Mouse (Mus musculus) heart, postnatal 10 days (tissue): ENCODE data around the gene Lrrc20. TPM values are rescaled to one million over a fixed set of nuclear protein-coding genes. Genes with fewer than 3 reads are reported as not detected.

Experiments used
- DNase-seq, 2 experiments: peaks; one replicate each; pipeline ENCODE4 v3.0.0; 2021
- intact Hi-C: fragments of 180-260 bp; cut with DNase I; formaldehyde crosslinking; loops from one replicate; pipeline ENCODE4 v1.15.1; 2025
- total RNA-seq, 2 experiments: library from RNA; stranded (reverse); gene quantifications; 2 replicates each; pipeline ENCODE4 v1.2.3; 2021

The Lrrc20 gene
- total RNA-seq, 2 experiments from 2014 or later: 19.1 to 22.9 TPM

- intact Hi-C loops: no loop called here
- DNase-seq: no peak
Observed at GRCm38 (mm10) chr10:61468900-61469299, 6.7 kb upstream of the Lrrc20 start.

- peak; percentile 58 to 63 for DNase-seq
- intact Hi-C loops: no loop called here
Observed at GRCm38 (mm10) chr10:61473640-61474039, 2.0 kb upstream of the Lrrc20 start.

- intact Hi-C loops: no loop called here
Observed at GRCm38 (mm10) chr10:61474344-61474743, 1.3 kb upstream of the Lrrc20 start.

DNA sequence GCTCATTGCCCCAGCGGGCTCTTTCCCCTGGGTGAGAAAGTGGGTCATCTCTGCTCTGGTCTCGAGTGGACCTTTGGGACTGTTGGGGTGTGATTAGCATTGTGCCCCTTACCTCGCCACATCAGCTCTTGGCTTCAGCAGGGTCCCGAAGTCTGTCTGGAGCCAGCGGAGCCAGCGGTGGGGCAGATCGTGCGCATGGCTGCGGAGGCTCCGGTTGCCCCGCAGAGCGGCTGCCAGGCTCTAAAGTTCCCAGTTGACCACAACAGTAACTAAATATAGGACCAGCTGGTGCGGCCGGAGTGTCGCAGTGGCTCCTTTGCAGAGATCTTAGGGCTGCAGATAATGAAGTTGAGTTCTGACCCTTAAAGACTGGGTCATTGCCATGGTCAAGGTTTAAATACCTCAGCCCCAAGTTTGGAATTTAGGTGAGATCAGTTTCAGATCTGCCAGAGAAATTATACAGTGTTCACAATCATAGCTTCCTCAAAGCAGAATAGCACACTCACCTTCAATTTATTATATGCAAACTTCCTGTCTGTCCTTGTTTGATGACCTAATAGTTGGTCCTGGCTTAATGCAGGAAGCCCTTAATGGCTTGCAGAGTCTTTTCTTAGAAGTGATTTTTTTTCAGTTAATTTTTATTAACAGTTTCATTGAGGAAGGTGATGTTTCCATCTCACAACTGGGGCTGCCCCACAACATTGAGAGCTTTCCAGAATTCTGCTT, 1.0 kb downstream of the Lrrc20 start:
- intact Hi-C loops: loop anchor here (5.0 kb wide), 1 partner anchor 171 kb away; the partner anchor contains the start of gene Ppa1
- DNase-seq: peak; percentile 52 to 53

More at GRCm38 (mm10) chr10:61474344-61474743, 1.3 kb upstream of the Lrrc20 start:
- DNase-seq: no peak

- no peak for DNase-seq
- intact Hi-C loops: loop anchor here (5.0 kb wide), 1 partner anchor 168 kb away; the partner anchor contains the start of gene Ppa1
Observed at GRCm38 (mm10) chr10:61479461-61479860, 3.9 kb downstream of the Lrrc20 start.

DNA sequence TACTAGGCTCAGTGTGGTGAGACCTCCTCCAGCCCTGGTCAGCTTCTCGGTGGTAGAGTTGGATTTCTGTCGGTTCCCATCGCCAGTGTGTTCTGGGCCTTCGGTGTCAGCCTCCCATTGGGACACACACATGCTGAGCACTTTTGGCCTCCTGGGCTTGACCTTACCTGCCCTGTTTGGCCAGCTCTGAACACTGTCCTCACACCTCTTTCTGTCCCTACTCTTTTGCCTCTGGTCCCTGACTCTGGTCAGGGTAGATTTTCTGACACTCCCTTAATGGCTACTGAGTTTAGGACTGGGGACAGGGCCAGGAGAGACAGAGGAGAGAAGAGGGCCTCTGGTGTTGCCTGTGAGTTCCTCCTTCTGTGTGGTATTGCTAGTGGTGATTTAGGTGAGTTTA, 4.3 kb downstream of the Lrrc20 start:
- no peak for DNase-seq

GRCm38 (mm10) chr10:61480488-61480887, 4.9 kb downstream of the Lrrc20 start:
- DNase-seq: no peak
- intact Hi-C loops: no loop called here

More for the DNA sequence above, 4.3 kb downstream of the Lrrc20 start:
- intact Hi-C loops: loop anchor here (5.0 kb wide), 1 partner anchor 167 kb away; the partner anchor contains the start of gene Ppa1

DNA sequence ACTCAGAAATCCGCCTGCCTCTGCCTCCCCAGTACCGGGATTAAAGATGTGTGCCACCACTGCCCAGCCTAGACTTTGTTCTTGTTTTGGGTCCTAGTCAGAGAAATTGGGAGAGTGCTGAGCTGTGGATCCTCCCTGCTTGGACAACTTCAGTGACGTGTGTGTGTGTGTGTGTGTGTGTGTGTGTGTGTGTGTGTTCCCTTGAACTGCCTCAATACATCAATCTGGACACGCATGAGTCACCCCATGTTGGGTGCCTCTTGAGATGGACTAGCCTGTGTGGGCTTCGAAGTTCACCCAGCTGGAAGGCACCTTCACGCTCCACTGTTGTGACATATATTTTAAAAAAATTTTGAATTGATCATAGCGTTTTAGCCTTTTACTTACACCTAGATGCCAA, 7.2 kb downstream of the Lrrc20 start:
- no peak for DNase-seq
- intact Hi-C loops: no loop called here

DNA sequence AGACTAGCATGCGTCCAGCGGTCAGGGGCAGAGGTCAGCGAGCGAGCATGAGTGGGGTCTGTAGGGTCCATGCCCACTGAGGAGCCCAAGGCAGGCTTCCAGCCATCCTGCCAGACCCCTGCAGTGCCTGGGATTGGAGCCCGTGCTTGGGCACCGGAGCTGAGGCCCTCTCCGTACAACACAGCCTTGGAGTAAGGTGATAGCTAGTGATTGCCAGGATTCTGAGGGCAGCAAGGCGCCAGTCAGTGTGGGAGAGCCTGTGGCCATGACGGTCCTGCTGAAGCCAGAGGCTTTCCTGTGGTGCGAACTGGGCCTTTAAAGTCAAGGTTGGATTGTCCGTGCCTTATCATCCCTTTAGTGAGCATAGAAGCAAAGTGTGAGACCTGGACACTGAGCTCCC, 9.2 kb downstream of the Lrrc20 start:
- no peak for DNase-seq
- intact Hi-C loops: no loop called here

DNA sequence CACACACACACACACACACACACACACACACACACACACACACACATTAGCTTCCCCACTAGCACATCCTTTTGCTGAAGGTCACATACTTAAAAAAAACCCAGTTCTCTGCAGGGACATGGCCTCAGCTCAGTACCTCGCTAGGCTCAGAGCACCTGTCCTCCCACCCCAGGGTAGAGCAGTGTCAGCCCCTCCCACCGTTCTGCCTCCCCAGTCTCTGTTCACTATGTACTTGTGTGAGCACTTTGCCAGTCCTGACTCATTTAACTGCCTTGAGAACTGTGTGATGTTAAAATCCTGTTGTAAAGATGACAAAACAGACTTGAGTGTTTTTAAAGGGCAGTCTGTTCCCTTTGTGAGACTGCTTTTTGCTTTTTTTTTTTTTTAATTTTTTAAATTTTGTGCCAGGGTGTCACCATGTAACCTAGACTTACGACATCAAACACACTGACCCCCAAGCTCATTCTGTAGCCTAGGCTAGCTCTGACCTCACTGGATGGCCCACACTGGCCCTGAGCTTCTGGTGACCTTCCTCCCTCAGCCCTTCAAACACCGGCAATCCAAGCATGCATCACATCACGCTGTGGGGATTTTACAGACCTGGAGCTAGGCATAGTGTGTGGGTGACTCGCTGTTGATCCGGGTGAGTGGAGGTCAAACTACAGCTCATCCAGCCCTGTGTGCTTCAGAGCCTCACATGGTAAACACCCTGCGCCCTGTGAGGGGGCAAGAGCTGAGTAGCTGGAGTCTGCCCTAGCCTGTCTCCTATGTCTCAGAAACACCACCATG, 11.1 kb downstream of the Lrrc20 start:
- intact Hi-C loops: no loop called here
- no peak for DNase-seq

GRCm38 (mm10) chr10:61488522-61489110, 13.0 kb downstream of the Lrrc20 start:
- intact Hi-C loops: no loop called here
- DNase-seq: no peak

DNA sequence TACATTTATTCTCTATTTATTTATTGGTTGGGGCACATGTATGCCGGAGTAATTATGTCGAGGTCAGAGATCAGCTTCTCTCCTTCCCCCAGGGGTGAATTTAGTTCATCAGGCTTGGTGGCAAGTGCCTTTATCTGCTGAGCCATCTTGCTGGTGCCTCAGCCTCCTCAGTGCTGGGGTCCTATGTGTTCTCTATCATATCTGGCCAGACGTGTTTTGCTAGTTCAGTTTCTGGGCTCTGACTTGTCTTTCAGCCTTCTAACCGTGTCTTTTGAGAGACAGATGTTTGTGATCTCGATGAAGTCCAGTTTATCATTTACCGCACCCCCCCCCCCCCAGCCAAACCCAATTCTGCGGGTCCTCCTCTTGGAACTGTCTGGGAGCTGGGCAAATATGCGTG, 16.0 kb downstream of the Lrrc20 start:
- intact Hi-C loops: no loop called here
- DNase-seq: no peak

DNA sequence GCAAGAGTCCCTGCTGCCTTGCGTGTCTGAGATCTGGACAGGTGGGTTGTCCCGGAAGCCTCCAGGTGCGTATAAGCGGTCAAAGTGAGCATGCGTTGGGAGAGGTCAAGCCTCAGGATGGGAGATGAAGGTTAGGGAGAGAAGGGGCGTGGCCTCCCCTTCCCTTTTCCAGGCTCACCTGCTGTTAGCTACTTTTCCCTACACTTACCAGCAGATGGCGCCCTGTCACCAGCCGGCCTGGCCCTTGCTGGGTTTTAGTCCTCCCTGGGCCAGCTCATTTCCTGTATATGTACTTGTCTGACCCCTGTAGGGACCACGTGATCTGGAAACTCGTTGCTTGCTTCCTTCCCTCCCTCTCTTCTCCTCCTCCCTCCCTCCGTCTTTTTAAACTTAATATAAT, 16.4 kb downstream of the Lrrc20 start:
- intact Hi-C loops: loop anchor here (1.0 to 2.0 kb wide), 2 partner anchors 110 to 165 kb away; no protein-coding TSS in a partner anchor
- DNase-seq: peak; percentile 83 to 88

- intact Hi-C loops: no loop called here
- no peak for DNase-seq
Observed at GRCm38 (mm10) chr10:61495461-61495860, 19.9 kb downstream of the Lrrc20 start.

- DNase-seq: no peak
- intact Hi-C loops: no loop called here
Observed at GRCm38 (mm10) chr10:61496231-61496630, 20.6 kb downstream of the Lrrc20 start.

DNA sequence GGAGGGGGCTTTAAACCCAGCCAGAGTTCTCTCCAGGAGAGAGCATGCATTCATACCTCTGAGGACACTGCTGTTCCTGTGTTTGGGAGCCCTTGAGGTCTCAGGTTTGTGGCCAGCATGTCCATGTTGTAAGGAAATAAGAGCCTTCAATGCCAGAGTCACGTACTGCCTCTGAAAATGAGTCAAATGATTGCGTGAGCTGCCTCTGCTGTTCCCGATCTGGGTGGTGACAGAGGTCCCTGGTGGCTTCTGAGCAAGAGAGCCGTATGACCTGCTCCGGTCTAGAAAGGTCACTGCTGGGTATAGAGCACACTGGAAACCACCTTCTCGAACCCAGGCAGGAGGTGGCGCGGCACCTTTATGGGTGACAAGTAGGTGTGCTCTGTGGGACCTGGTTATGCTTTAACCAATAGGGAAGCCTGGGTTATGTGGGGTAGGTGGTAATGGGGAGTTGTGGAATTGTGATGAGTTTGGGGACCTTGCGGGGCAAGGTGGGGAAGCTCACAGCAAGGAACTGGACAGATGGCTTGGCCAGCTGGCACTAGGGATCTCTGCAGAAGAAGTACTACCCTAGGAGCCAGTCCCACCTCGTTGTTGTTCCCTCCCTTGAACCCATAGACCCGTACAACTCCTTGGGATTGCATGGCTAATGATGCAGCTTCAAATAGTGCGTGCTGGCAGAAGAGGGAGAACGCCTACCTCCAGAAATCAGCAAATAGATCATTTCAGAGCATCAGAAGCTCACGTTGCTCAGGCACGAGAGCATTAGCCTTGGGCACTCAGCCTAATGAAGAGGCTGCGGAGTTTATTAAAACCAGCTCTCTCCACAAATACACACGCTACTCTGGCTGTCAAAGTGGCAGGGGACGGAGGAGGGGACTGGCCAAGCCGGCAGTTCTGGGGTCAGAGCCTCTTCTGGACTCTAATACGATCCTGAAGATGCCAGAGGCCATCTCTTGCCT, 24.2 kb downstream of the Lrrc20 start:
- DNase-seq: no peak
- intact Hi-C loops: no loop called here

DNA sequence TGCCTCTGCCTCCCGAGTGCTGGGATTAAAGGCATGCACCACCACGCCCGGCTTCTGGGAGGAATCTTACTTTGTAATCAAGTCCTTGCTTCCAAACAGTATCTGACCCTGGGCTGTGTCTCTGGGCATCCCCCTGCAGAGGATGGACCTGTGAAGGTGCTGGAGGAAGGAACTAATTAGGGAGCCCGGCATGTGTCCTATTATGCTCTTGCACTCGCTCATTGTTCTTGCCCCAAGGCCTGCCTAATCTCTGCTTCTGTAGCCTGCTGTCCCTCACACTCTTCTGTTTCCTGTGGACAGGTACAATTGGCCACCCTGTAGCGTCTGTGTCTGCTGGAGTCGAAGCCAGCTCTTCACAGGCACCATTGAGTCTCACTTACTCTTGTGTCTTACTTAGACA, 25.2 kb downstream of the Lrrc20 start:
- intact Hi-C loops: no loop called here
- no peak for DNase-seq

- intact Hi-C loops: no loop called here
- no peak for DNase-seq
Observed at GRCm38 (mm10) chr10:61504073-61504472, 28.5 kb downstream of the Lrrc20 start.

DNA sequence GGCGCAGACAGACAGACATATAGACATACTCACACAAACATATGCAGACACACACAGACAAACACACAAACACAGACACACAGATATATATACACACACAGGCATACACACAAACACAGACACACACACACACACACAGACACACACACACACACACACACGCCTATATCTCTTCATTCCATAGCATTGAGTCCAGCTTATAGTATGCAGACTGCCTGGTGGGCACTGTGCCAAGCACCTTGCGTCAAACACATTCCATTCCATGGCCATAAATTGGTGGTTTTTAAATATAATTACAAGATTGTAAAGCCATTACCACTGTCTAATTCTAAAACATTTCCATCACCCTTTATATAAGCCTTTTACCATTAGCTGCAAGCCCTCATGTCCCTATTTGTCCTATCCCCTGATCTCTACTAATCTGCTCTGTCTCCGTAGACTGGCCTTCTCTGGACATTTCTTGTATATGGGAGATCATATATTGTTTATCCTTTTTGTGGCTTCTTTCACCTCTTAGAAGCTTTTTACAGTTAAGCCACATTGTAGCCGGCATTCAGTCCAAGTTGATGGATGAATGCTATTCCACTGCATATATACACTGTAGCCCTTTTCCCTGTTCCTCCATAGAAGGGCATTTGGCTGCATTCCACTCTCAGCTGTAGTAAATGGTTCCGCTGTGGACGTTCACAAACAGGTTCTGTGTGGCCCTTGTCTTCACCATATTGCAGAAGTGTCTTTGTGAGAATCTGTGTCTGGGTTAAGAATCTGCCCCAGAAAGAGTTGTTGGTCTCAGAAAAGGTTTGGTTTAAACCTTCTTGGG, 31.0 kb downstream of the Lrrc20 start:
- intact Hi-C loops: no loop called here
- no peak for DNase-seq
